Mouse (Mus musculus) olfactory bulb, adult 2 months (tissue): ENCODE results near the gene Angptl7. TPM values are rescaled to one million over a fixed set of nuclear protein-coding genes. Genes with fewer than 3 reads are reported as not detected.

Experiments
- H3K27ac ChIP-seq: fragments of 200-500 bp; 2 replicates; pipeline ENCODE4 v1.5.1; 2012; ENCODE audit warnings: low read depth, low read length; ENCODE audit not compliant: insufficient read depth
- H3K4me1 ChIP-seq: fragments of 200-500 bp; 2 replicates; pipeline ENCODE4 v1.6.1; 2012; ENCODE audit warnings: low read length; ENCODE audit not compliant: control insufficient read depth, insufficient read depth
- H3K4me3 ChIP-seq: fragments of 200-500 bp; 2 replicates; pipeline ENCODE4 v1.5.1; 2012; ENCODE audit warnings: mild to moderate bottlenecking, low read depth, low read length, moderate library complexity; ENCODE audit not compliant: insufficient read depth
- CTCF ChIP-seq: fragments of 200-500 bp; IDR thresholded peaks from 2 replicates; pipeline ENCODE4 v1.5.1; 2012; ENCODE audit warnings: low read depth, mild to moderate bottlenecking, low read length, moderate library complexity; ENCODE audit not compliant: insufficient read depth
- POLR2A ChIP-seq: fragments of 200-500 bp; IDR thresholded peaks from 2 replicates; pipeline ENCODE4 v1.6.1; 2012; ENCODE audit warnings: mild to moderate bottlenecking, low read depth, low read length, moderate library complexity; ENCODE audit not compliant: insufficient read depth
- WGBS: fragments of 180-500 bp; shearing (Covaris S2); methylation state at CpG from one replicate; pipeline ENCODE4 v1.1.7; 2018; 5-methylcytosine and 5-hydroxymethylcytosine counted together
- polyA plus RNA-seq: library from polyadenylated mRNA; stranded (reverse); fragments of >200 nt; gene quantifications from 2 replicates; pipeline ENCODE4 v1.2.4, GENCODE M21; 2012; ENCODE audit warnings: low replicate concordance; ENCODE audit not compliant: missing spikeins, insufficient read depth, insufficient read length

Angptl7 gene
- polyA plus RNA-seq, 1 experiment: not detected

DNA sequence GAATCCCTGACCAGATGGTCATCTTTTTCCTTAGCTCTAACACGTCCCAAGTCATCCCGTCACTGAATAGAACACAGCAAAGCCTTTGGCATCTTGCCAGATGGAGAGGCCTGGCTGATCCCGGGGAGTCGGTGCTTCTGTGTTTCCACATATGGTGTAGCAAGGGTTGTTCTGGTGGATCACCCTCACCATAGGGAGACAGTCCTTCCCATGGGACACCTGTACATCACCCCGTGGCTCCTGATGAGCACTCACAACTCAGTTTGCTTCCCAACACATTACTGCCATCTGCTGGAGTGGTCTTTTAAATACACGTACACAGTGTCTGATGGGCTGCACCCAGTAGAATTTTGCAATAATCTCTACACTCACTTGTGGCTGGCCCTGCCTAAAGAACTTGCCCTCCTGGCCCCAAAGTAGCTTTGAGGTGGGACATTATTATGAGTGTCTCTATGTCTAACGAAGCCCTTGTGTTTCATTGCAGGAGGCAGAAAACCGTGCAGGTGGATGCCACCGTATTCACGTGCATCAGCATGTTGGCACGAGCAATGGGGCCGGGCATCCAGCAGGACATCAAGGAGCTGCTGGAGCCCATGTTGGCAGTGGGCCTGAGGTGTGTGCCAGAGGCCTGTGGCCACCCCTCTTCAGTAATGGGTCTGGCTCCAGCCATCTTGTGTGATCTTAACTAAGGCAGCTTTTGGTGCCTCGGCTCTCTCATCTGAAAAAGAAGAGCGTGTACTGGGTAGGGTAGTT is 36.9 kb downstream of the Angptl7 start:
- TF ChIP-seq CTCF (0 out of 2 replicates have a peak, but pooled peaks have one; percentile 20), POLR2A (no peak)
- WGBS: 48% methylated on average over 14 of the region's 14 CpGs

DNA sequence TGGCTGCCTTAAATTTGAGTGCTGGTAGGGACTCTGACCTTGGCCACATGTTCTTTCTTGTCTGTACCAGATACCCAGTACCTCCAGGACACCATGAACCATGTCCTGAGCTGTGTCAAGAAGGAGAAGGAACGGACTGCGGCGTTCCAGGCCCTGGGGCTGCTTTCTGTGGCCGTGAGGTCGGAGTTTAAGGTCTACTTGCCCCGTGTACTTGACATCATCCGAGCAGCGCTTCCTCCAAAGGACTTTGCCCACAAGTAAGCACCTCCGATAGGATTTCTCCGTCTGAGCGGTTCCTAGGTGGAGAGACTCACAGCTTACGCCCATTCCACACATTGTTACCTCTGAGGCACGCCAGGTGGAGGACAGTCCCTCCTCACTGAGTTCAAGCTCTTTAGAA is 37.5 kb downstream of the Angptl7 start:
- TF ChIP-seq POLR2A (no peak), CTCF (no peak)
- Histone ChIP-seq H3K4me1 (peaks cover 24% of the 10 kb centered on the region), H3K4me3 (no peak overlapping the region), H3K27ac (no peak overlapping the region)
- WGBS: 95% methylated on average over 13 of the region's 13 CpGs

More for the DNA sequence above, 36.9 kb downstream of the Angptl7 start:
- H3K4me1 ChIP-seq: peaks cover 24% of the 10 kb centered on the region
- H3K27ac ChIP-seq: no peak overlapping the region
- H3K4me3 ChIP-seq: no peak overlapping the region

DNA sequence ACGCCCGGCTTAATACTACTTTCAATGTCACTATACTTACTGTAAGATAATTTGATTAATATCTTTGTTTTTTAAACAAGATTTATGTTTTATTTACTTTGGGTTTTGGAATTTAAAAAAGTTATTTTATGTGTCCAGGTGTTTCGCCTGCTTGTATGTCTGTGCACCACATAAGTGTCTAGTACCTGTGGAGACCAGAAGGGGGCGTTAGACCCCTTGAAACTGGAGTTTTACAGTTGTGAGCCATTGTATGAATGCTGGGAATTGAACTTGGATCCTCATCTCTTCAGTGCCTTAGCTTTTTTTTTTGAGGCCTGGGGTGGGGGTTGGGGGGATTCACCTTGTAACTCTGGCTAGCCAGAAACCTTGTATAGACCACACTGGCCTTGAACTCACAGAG is 38.5 kb downstream of the Angptl7 start:
- TF ChIP-seq POLR2A (no peak), CTCF (no peak)
- Histone ChIP-seq H3K4me1 (peaks cover 21% of the 10 kb centered on the region), H3K27ac (no peak overlapping the region), H3K4me3 (no peak overlapping the region)
- 82% methylated on average over 4 of the region's 4 CpGs for WGBS

DNA sequence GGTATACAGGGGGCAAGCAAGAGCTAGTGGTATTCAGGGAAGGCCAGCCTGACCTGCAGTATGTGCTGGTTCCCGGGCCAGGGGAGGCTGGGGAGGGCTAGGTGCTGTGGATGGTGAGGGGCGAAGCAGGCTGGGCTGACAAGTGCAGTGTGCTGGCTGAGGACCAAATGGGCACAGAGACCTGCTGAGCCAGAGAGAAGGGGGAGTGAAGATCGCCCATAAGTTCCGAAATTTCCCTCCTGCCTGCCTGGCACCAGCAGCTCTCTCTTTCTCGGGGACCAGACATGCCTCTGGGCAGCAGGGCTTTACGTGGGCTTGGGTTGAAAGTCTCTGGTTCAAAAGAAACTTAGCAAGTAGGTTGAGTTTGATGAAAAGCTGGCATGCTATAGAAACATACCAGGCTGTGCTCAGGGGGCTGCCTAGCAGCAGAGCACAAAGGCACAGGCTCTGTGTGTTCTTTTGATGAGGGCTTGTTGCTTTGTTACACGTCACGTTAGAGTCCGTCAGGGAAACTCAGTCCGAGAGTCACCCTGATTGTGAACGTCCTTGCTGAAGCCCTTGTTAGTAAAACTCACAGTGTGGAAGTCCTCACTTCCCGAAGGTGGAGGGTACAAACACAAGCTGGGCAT is 39.5 kb downstream of the Angptl7 start:
- no peak overlapping the region for H3K4me3 ChIP-seq
- H3K4me1 ChIP-seq: peaks cover 16% of the 10 kb centered on the region
- TF ChIP-seq CTCF: no peak
- no peak for TF ChIP-seq POLR2A
- WGBS: 44% methylated on average over 12 of the region's 12 CpGs
- no peak overlapping the region for H3K27ac ChIP-seq

DNA sequence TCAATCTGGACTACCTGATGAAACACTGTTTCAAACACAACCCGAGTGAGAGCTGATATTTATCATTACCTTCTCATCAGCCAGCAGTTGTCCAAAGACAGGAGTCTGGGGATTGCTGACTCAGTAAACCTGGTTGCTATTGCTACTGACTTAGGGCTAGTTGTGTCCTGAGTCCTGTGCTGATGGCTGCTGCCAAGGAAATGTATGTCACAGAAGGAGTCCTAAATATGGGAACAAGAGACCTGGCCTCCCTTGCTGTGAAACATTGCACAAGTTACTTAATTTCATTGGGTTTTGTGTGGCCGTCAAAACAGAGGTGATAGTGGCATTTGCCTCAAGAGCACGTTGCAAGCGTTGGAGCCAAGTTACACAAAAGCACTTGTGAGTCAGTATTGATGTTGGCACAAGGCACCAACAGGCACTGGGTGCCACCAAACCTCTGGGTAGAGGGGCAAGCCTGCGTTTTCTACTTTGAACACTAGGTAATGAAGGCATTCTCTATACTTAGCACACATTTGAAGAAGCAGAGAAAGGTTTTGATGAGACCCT is 44.7 kb downstream of the Angptl7 start:
- TF ChIP-seq CTCF (no peak), POLR2A (no peak)
- WGBS: 84% methylated on average over 5 of the region's 5 CpGs
- no peaks in the 10 kb centered on the region for H3K4me1 ChIP-seq
- no peak overlapping the region for H3K4me3 ChIP-seq
- no peak overlapping the region for H3K27ac ChIP-seq

DNA sequence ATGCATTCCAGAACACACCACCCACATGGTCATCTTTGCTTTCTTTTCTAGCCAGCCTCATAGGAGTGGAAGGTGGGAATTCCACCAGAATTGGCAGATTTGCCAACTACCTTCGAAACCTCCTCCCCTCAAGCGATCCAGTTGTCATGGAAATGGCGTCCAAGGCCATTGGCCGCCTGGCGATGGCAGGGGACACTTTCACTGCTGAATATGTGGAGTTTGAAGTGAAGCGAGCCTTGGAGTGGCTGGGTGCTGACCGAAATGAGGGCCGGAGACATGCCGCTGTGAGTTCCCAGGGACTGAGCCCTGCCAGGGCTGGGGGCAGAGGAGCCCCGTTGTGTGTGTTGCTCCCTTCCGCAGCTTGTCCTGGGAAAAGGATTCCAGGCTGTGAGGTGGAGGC is 46.6 kb downstream of the Angptl7 start:
- no peak for TF ChIP-seq POLR2A
- Histone ChIP-seq H3K4me3 (no peak overlapping the region), H3K4me1 (peaks cover 2% of the 10 kb centered on the region; the same call in 1 of the 2 replicates), H3K27ac (no peak overlapping the region)
- 87% methylated on average over 11 of the region's 11 CpGs for WGBS

DNA sequence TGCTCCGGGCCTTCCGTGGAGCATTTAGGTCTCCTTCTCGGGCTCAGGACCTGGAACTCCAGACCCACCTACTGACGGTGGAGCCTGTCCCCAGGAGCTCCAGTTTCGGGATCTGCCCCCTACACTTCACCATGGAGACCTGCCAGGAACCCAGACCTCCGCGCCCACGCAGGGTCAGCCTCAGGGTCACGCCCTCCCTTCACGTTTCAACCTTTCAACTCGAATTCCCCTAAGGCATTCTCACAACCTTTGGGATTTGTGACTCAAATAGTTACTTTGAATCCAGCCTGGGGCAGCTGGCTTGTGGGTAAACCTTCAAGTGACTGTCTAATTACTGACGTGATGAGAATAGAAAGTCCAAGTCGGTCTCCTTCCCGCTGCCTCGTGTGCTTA is 51.4 kb downstream of the Angptl7 start:
- TF ChIP-seq POLR2A: no peak
- no peak for TF ChIP-seq CTCF
- Histone ChIP-seq H3K27ac (peak overlapping the region; percentile 27; the same call in 1 of the 2 replicates), H3K4me3 (peak overlapping the region; percentile 70), H3K4me1 (peaks cover 7% of the 10 kb centered on the region)
- WGBS: under 1% methylated on average over 15 of the region's 15 CpGs

DNA sequence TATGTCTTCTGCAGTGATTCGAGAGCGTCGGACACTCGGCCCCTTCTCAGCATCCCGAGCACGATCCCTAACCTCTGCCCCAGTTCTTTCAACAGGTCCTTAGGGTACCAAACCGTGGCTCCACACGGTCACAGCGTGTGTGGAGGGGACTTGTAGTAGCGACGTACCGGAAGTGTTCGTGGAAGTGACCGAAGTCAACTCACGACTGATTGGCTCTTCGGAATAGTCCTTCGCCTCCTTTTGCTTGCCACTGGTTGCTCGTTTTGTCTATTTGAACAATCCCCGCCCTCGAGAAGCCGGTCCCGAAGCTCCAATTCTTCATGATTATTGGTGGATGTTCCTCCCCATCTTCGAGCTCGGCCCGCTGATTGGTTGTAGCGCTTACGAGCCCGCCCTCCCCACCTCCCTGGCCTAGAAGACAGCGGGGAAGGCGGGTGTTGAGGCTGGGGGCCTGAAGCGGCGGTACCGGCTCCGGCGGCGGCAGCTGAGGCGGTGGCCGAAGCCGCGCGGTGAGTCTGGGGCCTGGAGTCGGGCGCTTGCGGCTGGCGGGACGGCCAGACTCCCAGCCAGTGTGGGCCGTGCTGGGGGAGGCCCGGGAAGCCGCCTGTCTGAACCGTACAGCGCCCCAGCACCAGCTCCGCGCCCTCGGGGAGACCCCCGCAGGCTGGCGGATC is 51.9 kb downstream of the Angptl7 start, which contains the start of gene Mtor:
TSS of gene Mtor (plus strand) at position 433 of the 674 bp plus-strand sequence.
- Histone ChIP-seq H3K4me3 (peak within 1 kb of the TSS; percentile 70), H3K4me1 (peaks cover 8% of the 10 kb centered on the region), H3K27ac (peak within 1 kb of the TSS; percentile 27; the same call in 1 of the 2 replicates)
- no peak for TF ChIP-seq CTCF
- TF ChIP-seq POLR2A: peak; percentile 65
- under 1% methylated on average over 56 of the region's 56 CpGs for WGBS

Other genes starting within 250 kb of the Angptl7 start
- not detected in 2 replicates for gene Disp3, start 212.5 kb downstream of the Angptl7 start, polyA plus RNA-seq
- gene Ubiad1, start 55.7 kb downstream of the Angptl7 start, polyA plus RNA-seq: not detected in 2 replicates
- gene Mtor, start 51.8 kb downstream of the Angptl7 start, polyA plus RNA-seq: 53.3 TPM in 1 of 2 replicates, not detected in the other
- not detected in 2 replicates for gene Exosc10, start 58.0 kb upstream of the Angptl7 start, polyA plus RNA-seq
- not detected in 2 replicates for gene Srm, start 91.0 kb upstream of the Angptl7 start, polyA plus RNA-seq
- not detected in 2 replicates for gene Masp2, start 102.1 kb upstream of the Angptl7 start, polyA plus RNA-seq
- 433 and 939 TPM in 2 replicates for gene Tardbp, start 126.6 kb upstream of the Angptl7 start, polyA plus RNA-seq
- not detected in 2 replicates for gene Gm572, start 142.9 kb upstream of the Angptl7 start, polyA plus RNA-seq